Mouse (Mus musculus) inflammation-experienced regulatory T-cells (primary cell): ENCODE data around the gene Xlr3c. TPM values are rescaled to one million over a fixed set of nuclear protein-coding genes. Genes with fewer than 3 reads are reported as not detected.

Experiments
- polyA plus RNA-seq, 2 experiments: library from polyadenylated mRNA; unstranded; fragments of 100-300 nt; shearing (Covaris generic); gene quantifications; one replicate each; pipeline ENCODE4 v1.2.1; 2017

Gene Xlr3c
- polyA plus RNA-seq: not detected

GRCm38 (mm10) chrX:73265270-73265669, at the start of gene Xlr3c:
TSS of gene Xlr3c (minus strand) at chrX:73265390.

GRCm38 (mm10) chrX:73292876-73293275, 27.7 kb upstream of the Xlr3c start, which contains the start of the genes Xlr5a and Xlr5c:
TSS of gene Xlr5a (minus strand) at chrX:73292976.
TSS of gene Xlr5c (minus strand) at chrX:73292976.

GRCm38 (mm10) chrX:73242821-73243325, 22.3 kb downstream of the Xlr3c start, which contains the start of gene Xlr4c:
TSS of gene Xlr4c (minus strand) at chrX:73243130.

GRCm38 (mm10) chrX:73227914-73228605, 37.1 kb downstream of the Xlr3c start, which contains the start of gene F8a:
TSS of gene F8a (plus strand) at chrX:73228291.

GRCm38 (mm10) chrX:73213819-73214564, 51.2 kb downstream of the Xlr3c start, which contains the start of gene Xlr4b:
TSS of gene Xlr4b (plus strand) at chrX:73214333.

Other genes with a start within 250 kb of the Xlr3c start
- under 1 TPM in 1 of 2 experiments, not detected in 1; 0.88 TPM for gene Pnma5, start 228.3 kb downstream of the Xlr3c start, polyA plus RNA-seq
- not detected for gene Pnma3, start 200.6 kb downstream of the Xlr3c start, polyA plus RNA-seq
- gene Xlr4a, start 182.9 kb downstream of the Xlr3c start, polyA plus RNA-seq: 10 to 100 TPM; 77.0 to 88.6 TPM
- 1 to 10 TPM; 1.8 to 3.7 TPM for gene Xlr3a, start 168.3 kb downstream of the Xlr3c start, polyA plus RNA-seq
- gene Gm14685, start 148.3 kb downstream of the Xlr3c start, polyA plus RNA-seq: under 1 TPM in 1 of 2 experiments, not detected in 1; 0.71 TPM
- not detected for gene Xlr5b, start 116.6 kb downstream of the Xlr3c start, polyA plus RNA-seq
- gene DXBay18, start 115.9 kb downstream of the Xlr3c start, polyA plus RNA-seq: under 1 TPM in 1 of 2 experiments, not detected in 1; 0.65 TPM
- not detected for gene Spin2d, start 88.4 kb downstream of the Xlr3c start, polyA plus RNA-seq
- gene Xlr3b, start 73.2 kb downstream of the Xlr3c start, polyA plus RNA-seq: 10 to 100 TPM; 26.2 to 30.7 TPM
- 100 to 1,000 TPM; 124 to 139 TPM for gene Xlr4b, start 51.1 kb downstream of the Xlr3c start, polyA plus RNA-seq
- gene F8a, start 37.1 kb downstream of the Xlr3c start, polyA plus RNA-seq: 10 to 100 TPM; 21.8 to 26.9 TPM
- gene Xlr4c, start 22.3 kb downstream of the Xlr3c start, polyA plus RNA-seq: 10 to 100 TPM; 49.4 to 76.7 TPM
- under 1 TPM in 1 of 2 experiments, not detected in 1; 0.31 TPM for gene Xlr5a, start 27.6 kb upstream of the Xlr3c start, polyA plus RNA-seq
- under 1 TPM in 1 of 2 experiments, not detected in 1; 0.22 TPM for gene Xlr5c, start 27.6 kb upstream of the Xlr3c start, polyA plus RNA-seq
- under 1 TPM in 1 of 2 experiments, not detected in 1; 0.21 TPM for gene Gm45015, start 71.5 kb upstream of the Xlr3c start, polyA plus RNA-seq
- 10 to 100 TPM in 1 of 2 experiments, 1 to 10 TPM in 1; 8.9 to 14.7 TPM for gene Zfp275, start 77.2 kb upstream of the Xlr3c start, polyA plus RNA-seq
- gene Gm18336, start 133.3 kb upstream of the Xlr3c start, polyA plus RNA-seq: not detected
- gene Zfp92, start 145.7 kb upstream of the Xlr3c start, polyA plus RNA-seq: under 1 TPM in 1 of 2 experiments, not detected in 1; 0.30 TPM
- not detected for gene Trex2, start 170.0 kb upstream of the Xlr3c start, polyA plus RNA-seq
- 10 to 100 TPM; 23.2 to 27.2 TPM for gene Haus7, start 193.7 kb upstream of the Xlr3c start, polyA plus RNA-seq
- gene Bgn, start 218.2 kb upstream of the Xlr3c start, polyA plus RNA-seq: not detected
- gene Atp2b3, start 237.7 kb upstream of the Xlr3c start, polyA plus RNA-seq: not detected